Mouse (Mus musculus) heart, embryonic 10.5 days (tissue): ENCODE data around the gene Otop2. TPM values are rescaled to one million over a fixed set of nuclear protein-coding genes. Genes with fewer than 3 reads are reported as not detected.

Experiments
- DNase-seq: peaks from one replicate; pipeline ENCODE4 v3.0.0-alpha.2; 2017; ENCODE audit warnings: low spot score
- H3K27ac ChIP-seq: fragments of 300-500 bp; sonication (generic); 2 replicates; pipeline ENCODE4 v1.5.1; 2016; ENCODE audit warnings: mild to moderate bottlenecking
- H3K27me3 ChIP-seq: fragments of 300-500 bp; sonication (generic); 2 replicates; pipeline ENCODE4 v1.6.1; 2016; ENCODE audit warnings: mild to moderate bottlenecking; ENCODE audit not compliant: poor library complexity, insufficient read depth, severe bottlenecking
- H3K36me3 ChIP-seq: fragments of 300-500 bp; sonication (generic); 2 replicates; pipeline ENCODE4 v1.6.1; 2016; ENCODE audit warnings: mild to moderate bottlenecking, moderate library complexity
- H3K4me1 ChIP-seq: fragments of 300-500 bp; sonication (generic); 2 replicates; pipeline ENCODE4 v1.6.1; 2016; ENCODE audit warnings: mild to moderate bottlenecking
- H3K4me3 ChIP-seq: fragments of 300-500 bp; sonication (generic); 2 replicates; pipeline ENCODE4 v1.5.1; 2016; ENCODE audit warnings: mild to moderate bottlenecking, moderate library complexity
- H3K9me3 ChIP-seq: fragments of 300-500 bp; sonication (generic); 2 replicates; pipeline ENCODE4 v1.6.1; 2016; ENCODE audit warnings: mild to moderate bottlenecking, moderate library complexity
- WGBS: fragments of 180-500 bp; shearing (Covaris S2); methylation state at CpG from one replicate; pipeline ENCODE4 v1.1.7; 2016; 5-methylcytosine and 5-hydroxymethylcytosine counted together
- polyA plus RNA-seq: library from polyadenylated mRNA; unstranded; fragments of >200 nt; fragmentation: Nextera tagmentation; extraction: Ambion mirVana; gene quantifications from 2 replicates; pipeline ENCODE4 v1.2.1, GENCODE M21; 2016

Otop2 gene
- polyA plus RNA-seq, 1 experiment from 2014 or later, result not detected

DNA sequence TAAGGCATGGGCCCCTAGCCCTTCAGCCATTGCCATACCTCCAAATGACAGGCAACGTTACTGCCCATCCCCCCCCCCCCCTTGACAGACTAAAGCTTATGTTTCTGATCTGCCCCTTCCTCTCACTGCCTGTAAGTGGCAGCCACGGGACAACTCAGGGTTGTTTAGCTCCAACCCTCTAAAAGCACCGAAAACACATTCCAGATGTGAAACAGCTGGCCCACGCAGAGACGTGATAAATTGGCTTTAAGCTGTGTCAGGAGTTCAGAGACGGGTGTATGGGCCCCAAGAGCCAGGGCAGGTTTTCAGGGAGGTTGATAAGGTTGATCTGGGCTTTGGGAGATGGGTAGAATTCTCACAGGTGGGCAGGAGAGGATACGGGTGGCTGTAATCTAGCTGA lies 38.6 kb downstream of the Otop2 start:
- Histone ChIP-seq H3K4me1 (peaks cover 39% of the 10 kb centered on the region), H3K27ac (no peak overlapping the region), H3K36me3 (no peaks in the 10 kb centered on the region), H3K9me3 (no peaks in the 10 kb centered on the region), H3K27me3 (peaks cover 97% of the 10 kb centered on the region), H3K4me3 (no peak overlapping the region)
- DNase-seq, result no peak
- WGBS, result 30% methylated on average over 7 of the region's 7 CpGs

DNA sequence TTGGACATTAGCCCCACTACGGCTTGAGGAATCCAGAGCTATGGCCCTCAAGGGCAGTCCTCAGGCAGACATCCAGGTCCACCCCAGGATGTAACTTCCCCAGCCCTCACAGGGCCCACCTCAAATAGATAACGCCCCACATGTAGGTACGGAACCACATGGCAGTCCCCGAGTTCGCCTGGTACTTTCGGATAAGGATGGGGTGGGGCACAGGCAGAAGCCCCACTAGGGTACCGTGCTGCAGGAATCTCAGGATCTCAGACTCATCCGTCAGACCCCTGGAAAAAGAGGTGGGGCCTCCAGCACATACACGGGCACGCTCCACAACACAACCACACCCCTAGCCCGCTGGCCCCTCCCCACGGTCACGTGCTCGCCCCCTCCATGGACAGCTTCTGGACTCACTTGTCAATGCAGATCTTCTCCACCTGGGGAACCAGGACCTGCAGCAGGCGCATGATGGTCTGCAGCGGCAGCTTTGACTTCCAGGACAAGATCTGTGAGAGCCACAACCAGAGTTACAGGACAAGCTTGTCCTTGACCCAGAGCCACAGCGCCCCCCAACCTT lies 41.8 kb downstream of the Otop2 start:
- H3K36me3 ChIP-seq, result no peaks in the 10 kb centered on the region; the same call in 1 of the 2 replicates
- H3K4me1 ChIP-seq, result peaks cover 39% of the 10 kb centered on the region
- no peaks in the 10 kb centered on the region for H3K9me3 ChIP-seq
- H3K27me3 ChIP-seq, result peaks cover 89% of the 10 kb centered on the region
- WGBS, result 37% methylated on average over 17 of the region's 17 CpGs
- no peak for DNase-seq
- no peak overlapping the region for H3K27ac ChIP-seq
- no peak overlapping the region for H3K4me3 ChIP-seq

DNA sequence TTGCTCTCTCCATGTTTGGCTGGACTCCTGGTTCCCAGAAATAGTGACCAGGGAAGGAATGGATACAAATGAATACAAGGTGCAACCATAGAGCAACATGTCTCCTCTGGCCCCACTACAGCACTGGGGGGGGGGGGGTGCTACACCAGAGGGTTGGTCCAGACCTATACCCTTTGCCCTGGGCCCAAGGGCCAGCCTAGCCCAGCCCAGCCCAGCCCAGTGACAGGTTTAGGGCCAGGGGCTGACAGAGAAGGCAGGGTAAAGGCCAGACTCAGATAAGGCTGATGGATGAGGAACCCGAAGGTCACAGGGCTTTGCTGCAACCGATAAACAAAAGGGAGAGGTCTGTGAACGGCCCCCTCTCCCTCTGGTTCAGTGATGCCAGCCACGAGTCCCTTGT lies 43.0 kb downstream of the Otop2 start:
- peaks cover 34% of the 10 kb centered on the region for H3K4me1 ChIP-seq
- H3K27me3 ChIP-seq, result peaks cover 86% of the 10 kb centered on the region
- H3K36me3 ChIP-seq, result no peaks in the 10 kb centered on the region; the same call in 1 of the 2 replicates
- no peak overlapping the region for H3K27ac ChIP-seq
- 36% methylated on average over 4 of the region's 4 CpGs for WGBS
- no peak overlapping the region for H3K4me3 ChIP-seq
- no peak for DNase-seq
- no peaks in the 10 kb centered on the region for H3K9me3 ChIP-seq

DNA sequence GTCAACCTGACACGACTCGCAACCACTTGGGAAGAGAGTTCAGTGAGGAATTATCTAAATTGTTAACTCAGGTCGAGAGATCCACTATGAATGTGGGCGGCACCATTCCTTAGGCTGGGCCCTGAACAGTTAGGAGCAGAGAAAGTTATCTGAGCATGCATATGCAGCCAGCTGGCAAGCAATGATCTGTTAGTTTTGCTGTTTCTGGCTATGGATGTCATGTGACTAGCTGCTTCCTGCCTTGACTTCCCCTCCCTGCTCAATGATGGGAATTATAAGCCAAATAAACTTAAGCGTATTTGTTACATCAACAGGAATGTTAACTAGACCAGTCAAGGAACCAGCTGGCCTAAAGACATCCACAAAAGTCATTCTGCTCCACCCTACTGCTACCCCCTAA lies 46.4 kb downstream of the Otop2 start:
- Histone ChIP-seq H3K9me3 (no peaks in the 10 kb centered on the region), H3K36me3 (no peaks in the 10 kb centered on the region; the same call in 1 of the 2 replicates), H3K27me3 (peaks cover 83% of the 10 kb centered on the region), H3K4me1 (0 out of 2 replicates have a peak, but pooled peaks cover 13% of the 10 kb centered on the region), H3K27ac (no peak overlapping the region), H3K4me3 (no peak overlapping the region)
- DNase-seq, result no peak
- WGBS, result 83% methylated on average over 5 of the region's 5 CpGs

DNA sequence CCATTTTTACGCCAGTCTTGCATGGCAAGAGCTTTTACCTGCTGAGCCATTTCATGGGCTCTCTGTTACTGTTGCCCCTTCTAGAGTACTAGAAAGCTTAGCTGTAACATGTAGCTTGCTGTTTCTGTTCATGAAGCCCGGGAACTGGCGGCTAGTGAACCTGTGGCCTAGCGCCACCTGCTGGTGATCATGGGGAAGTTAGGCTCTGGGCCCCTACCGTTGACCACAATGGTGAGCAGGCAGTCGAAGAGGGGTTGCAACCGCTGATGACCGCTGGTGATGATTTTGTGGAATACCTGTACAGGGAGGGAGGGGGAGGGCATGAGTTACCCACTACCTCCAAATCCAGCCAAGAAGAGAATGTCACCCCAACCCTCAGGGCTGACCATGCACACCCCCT lies 47.2 kb downstream of the Otop2 start:
- whole genome bisulfite sequencing, result 5% methylated on average over 8 of the region's 8 CpGs
- H3K36me3 ChIP-seq, result no peaks in the 10 kb centered on the region; the same call in 1 of the 2 replicates
- no peak overlapping the region for H3K4me3 ChIP-seq
- H3K27me3 ChIP-seq, result peaks cover 76% of the 10 kb centered on the region
- peaks cover 10% of the 10 kb centered on the region; the same call in 1 of the 2 replicates for H3K4me1 ChIP-seq
- H3K9me3 ChIP-seq, result no peaks in the 10 kb centered on the region
- peak; percentile 88 for DNase-seq
- H3K27ac ChIP-seq, result no peak overlapping the region

DNA sequence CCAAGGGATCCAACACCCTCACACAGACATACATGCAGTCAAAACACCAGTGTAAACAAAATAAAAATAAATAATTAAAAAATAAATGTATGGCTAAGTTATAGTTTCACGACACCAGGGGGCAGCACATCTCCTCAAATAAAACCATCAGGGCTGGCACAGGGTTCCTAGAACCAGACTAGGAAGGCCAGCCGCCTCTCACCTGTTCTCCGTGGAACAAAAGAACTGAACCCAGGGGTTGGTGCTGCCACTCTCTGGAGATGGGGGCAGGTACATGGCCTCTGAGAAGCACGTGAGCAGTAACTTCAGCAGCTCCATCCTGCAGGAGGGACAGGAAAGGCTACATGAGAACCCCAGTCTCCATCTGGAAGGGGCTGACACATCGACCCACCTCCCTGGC lies 51.5 kb downstream of the Otop2 start:
- Histone ChIP-seq H3K27me3 (peaks cover 60% of the 10 kb centered on the region), H3K4me3 (no peak overlapping the region), H3K9me3 (no peaks in the 10 kb centered on the region), H3K36me3 (no peaks in the 10 kb centered on the region), H3K4me1 (peaks cover 16% of the 10 kb centered on the region), H3K27ac (peak overlapping the region; percentile 65)
- WGBS, result 22% methylated on average over 5 of the region's 5 CpGs
- DNase-seq, result no peak

DNA sequence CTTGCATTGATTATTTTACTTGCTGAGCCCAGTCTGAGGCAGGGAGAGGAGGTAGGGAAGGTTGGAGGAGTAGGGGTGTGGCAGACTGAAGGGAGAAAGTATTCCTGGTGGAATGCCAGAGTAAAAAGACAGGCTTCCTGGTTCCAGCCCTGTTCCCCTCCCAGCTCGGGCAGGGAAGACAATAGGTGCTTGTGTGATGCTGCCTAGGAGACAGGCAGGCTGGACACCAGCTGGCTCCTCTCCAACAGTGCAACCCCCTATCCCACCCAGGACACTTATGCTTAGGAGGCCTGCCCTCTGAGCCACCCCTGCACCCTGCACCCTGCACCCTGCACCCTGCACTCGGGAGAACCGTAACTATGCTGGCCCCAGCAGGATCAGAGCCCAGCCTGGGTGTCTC lies 52.3 kb downstream of the Otop2 start:
- DNase-seq, result no peak
- H3K36me3 ChIP-seq, result no peaks in the 10 kb centered on the region
- H3K9me3 ChIP-seq, result no peaks in the 10 kb centered on the region
- H3K27ac ChIP-seq, result peak overlapping the region; percentile 65; the same call in 1 of the 2 replicates
- WGBS, result 56% methylated on average over 3 of the region's 3 CpGs
- H3K27me3 ChIP-seq, result peaks cover 60% of the 10 kb centered on the region
- peaks cover 16% of the 10 kb centered on the region for H3K4me1 ChIP-seq
- no peak overlapping the region for H3K4me3 ChIP-seq

DNA sequence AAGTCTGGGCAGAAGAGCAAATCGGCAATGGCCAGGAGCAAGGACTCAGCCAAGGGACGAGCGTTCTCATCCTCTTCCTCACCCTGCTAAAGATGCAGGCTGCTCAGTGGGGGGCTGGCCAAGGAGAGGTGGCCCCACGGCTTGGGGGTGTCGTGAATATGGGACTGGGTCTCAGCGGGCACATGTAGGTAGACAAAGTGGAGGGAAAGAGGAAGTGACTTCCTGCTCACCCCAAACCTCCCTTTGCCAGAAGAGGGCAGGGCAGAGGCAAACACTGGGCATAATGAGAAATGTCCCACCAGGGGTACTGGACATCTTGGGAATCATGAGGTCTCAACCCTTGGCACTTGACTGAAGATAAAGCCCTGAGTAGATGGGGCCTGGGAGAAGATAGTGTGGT lies 52.8 kb downstream of the Otop2 start:
- Histone ChIP-seq H3K36me3 (no peaks in the 10 kb centered on the region), H3K27me3 (peaks cover 58% of the 10 kb centered on the region), H3K27ac (peak overlapping the region; percentile 65; the same call in 1 of the 2 replicates), H3K9me3 (no peaks in the 10 kb centered on the region), H3K4me3 (no peak overlapping the region), H3K4me1 (peaks cover 16% of the 10 kb centered on the region)
- 67% methylated on average over 6 of the region's 6 CpGs for WGBS
- no peak for DNase-seq

DNA sequence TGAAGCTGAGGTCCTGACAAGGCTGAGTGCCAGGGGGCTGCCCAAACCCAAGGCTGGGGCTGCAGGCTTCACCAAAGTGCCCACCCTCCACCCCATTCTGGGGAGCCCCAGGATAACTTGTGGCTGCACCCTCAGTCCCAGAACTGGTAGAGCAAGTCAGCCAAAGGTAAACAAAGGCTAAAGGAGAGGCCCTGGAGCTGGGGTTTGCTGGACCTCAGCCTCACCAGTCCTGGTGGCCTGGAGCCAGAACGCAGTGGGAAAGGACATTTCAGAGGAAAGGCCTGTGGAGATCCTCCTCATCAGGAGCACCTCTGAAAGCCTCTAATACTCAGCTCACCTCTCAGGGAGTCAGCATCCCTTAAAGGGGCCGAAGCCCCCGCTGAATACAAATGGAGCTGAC lies 57.2 kb downstream of the Otop2 start:
- Histone ChIP-seq H3K9me3 (no peaks in the 10 kb centered on the region), H3K27me3 (peaks cover 67% of the 10 kb centered on the region)

DNA sequence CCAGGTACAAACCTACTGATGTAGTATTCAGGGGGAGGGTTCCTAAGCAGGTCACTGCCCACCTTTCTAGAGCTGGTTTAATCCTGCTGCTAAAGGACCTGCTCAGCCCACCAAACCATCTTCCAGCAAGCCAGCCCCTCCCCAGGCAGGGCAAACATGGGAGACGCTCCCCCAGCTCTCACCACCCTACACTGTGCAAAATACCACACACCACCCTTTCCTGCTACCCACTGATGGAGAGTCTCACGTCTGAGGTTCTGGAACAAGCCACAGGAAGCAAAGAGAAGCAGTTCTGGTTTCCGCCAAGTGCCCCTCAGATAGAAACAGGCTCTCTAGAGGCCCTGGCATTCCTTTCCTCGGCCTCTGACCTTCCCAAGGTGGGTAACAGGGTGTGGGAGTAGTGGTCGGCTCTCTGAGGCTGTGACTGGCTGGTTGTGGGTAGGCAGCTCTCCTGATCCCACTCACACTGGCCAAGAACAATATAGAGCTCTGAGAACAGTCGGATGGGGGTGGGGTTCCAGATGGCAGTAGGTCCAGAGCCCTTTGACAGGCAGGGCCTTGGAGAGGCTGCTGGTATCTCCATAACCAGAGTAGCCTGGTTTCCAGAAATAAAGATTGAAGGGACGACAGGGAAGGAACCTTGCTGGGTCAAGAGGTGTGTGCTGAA lies 59.2 kb downstream of the Otop2 start:
- WGBS, result 25% methylated on average over 7 of the region's 7 CpGs
- H3K9me3 ChIP-seq, result no peaks in the 10 kb centered on the region
- H3K27me3 ChIP-seq, result peaks cover 78% of the 10 kb centered on the region
- no peak for DNase-seq
- H3K4me1 ChIP-seq, result peaks cover 18% of the 10 kb centered on the region
- no peaks in the 10 kb centered on the region for H3K36me3 ChIP-seq
- no peak overlapping the region; the same call in 1 of the 2 replicates for H3K27ac ChIP-seq
- H3K4me3 ChIP-seq, result peak overlapping the region; percentile 63

More for the DNA sequence above, 57.2 kb downstream of the Otop2 start:
- no peak overlapping the region for H3K4me3 ChIP-seq
- 79% methylated on average over 3 of the region's 3 CpGs for WGBS
- peaks cover 30% of the 10 kb centered on the region for H3K4me1 ChIP-seq
- H3K36me3 ChIP-seq, result no peaks in the 10 kb centered on the region
- DNase-seq, result no peak
- H3K27ac ChIP-seq, result no peak overlapping the region

DNA sequence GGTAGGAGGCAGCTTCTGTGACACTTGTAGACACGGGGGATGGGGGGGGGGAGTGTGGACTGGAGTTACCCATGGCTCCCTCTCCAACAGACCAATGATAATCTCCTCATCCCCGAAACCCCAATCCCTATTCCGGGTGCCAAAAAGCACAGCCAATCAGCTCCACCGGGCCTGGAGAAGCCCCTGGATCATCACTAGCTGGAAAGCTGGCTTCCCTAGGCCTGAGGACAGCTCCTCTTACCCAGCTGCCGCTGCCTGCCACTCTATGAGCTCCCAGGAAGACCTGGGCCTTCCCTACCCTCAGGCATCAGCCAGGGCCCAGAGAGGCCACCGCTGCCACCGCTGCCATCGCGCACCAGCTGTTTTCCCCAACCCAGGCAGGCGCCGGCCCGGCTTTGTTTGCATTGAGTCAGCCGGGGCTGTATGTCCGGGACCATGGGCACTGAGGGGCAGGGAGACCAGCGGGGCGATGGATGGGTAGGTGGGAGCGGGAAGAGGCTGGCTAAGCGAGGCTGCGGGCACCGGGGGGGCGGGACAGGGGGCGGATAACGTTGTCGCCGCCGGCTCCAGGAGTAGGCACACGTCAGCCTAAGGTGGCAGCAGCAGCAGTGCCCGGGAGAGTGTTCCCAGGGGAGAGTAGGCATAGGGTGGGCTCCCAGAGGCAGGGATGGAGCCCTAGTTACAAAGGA lies 59.9 kb downstream of the Otop2 start:
- WGBS, result 1% methylated on average over 28 of the region's 28 CpGs
- peaks cover 80% of the 10 kb centered on the region for H3K27me3 ChIP-seq

DNA sequence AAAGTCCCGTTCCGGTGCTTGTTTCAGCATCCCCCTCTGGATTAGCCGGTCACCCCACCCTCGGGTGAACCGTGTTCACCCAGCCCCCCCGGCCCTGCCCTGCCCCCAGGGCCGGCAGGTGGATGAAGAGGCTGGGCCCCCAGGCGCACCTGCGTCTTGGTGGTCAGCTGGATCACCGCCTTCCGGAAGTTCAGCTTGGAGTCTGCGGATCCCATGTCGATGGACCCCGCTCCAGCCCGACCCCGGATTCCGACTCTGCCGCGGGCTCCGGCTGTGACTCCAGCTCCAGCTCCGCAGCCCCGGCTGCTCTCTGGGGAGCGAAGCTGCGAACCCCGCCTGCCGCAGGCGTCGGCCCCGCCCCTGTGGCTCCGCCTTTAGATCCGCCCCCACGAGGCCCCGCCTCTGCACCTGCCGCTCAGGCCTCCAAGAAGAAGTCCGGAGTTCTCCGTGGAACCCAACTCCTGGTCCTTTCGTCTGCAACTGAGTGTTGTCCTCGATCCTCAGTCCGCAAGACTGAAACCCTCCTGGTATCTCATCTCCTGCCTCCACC lies 60.5 kb downstream of the Otop2 start, which contains the start of gene Hid1:
Hid1 (minus strand) TSS at position 362 of the 550 bp plus-strand sequence.
- H3K9me3 ChIP-seq, result no peaks in the 10 kb centered on the region
- H3K27ac ChIP-seq, result peak within 1 kb of the TSS; percentile 60
- H3K4me3 ChIP-seq, result peak within 1 kb of the TSS; percentile 63
- peak; percentile 88 for DNase-seq
- WGBS, result under 1% methylated on average over 39 of the region's 39 CpGs
- peaks cover 18% of the 10 kb centered on the region for H3K4me1 ChIP-seq
- H3K36me3 ChIP-seq, result no peaks in the 10 kb centered on the region
- H3K27me3 ChIP-seq, result peaks cover 81% of the 10 kb centered on the region

More for the DNA sequence above, 59.9 kb downstream of the Otop2 start:
- no peaks in the 10 kb centered on the region for H3K9me3 ChIP-seq
- H3K4me1 ChIP-seq, result peaks cover 18% of the 10 kb centered on the region
- H3K36me3 ChIP-seq, result no peaks in the 10 kb centered on the region
- H3K4me3 ChIP-seq, result peak overlapping the region; percentile 63
- no peak for DNase-seq
- H3K27ac ChIP-seq, result peak overlapping the region; percentile 60; the same call in 1 of the 2 replicates

DNA sequence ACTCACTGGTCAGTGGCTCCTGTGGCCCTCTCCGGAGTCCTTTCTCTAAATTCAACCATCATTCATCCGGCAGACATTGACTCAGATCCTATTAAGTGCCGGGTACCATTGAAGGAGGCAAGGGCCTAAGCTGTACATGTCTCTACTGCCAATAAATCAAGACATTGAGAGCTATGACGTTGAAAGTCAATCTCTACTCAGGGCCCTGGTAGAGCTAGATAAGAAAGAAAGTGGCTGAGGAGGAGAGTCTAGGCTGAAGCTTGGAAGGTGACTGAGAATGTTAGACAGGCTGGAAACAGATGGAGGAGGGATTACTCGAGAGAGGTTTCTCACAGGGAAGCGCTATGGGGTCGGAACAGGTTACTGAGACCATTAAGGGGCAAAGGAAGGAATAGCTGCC lies 63.4 kb downstream of the Otop2 start:
- H3K4me1 ChIP-seq, result peaks cover 29% of the 10 kb centered on the region
- no peaks in the 10 kb centered on the region for H3K9me3 ChIP-seq
- no peak overlapping the region for H3K27ac ChIP-seq
- 47% methylated on average over 7 of the region's 7 CpGs for WGBS
- H3K4me3 ChIP-seq, result no peak overlapping the region
- no peak for DNase-seq
- H3K36me3 ChIP-seq, result no peaks in the 10 kb centered on the region
- H3K27me3 ChIP-seq, result peaks cover 96% of the 10 kb centered on the region
